Mouse (Mus musculus) intestine, postnatal 0 days (tissue): ENCODE data around the gene 9930021J03Rik. TPM values are rescaled to one million over a fixed set of nuclear protein-coding genes. Genes with fewer than 3 reads are reported as not detected.

Experiments
- ATAC-seq: fragments of 200-750 bp; cut with Nextera tagmentation; 2 replicates; pipeline ENCODE4 v1.8.0; 2017; ENCODE audit warnings: mild to moderate bottlenecking, moderate TSS enrichment, moderate library complexity
- H3K27ac ChIP-seq: fragments of 300-500 bp; sonication (generic); 2 replicates; pipeline ENCODE4 v1.5.1; 2014; ENCODE audit warnings: mild to moderate bottlenecking, low read depth, low read length, moderate library complexity
- H3K27me3 ChIP-seq: fragments of 300-500 bp; sonication (generic); replicated peaks from 2 replicates; pipeline ENCODE4 v1.6.1; 2014; ENCODE audit warnings: low read length, mixed read lengths; ENCODE audit not compliant: control insufficient read depth, insufficient read depth
- H3K36me3 ChIP-seq: fragments of 300-500 bp; sonication (generic); 2 replicates; pipeline ENCODE4 v1.6.1; 2014; ENCODE audit warnings: mild to moderate bottlenecking, moderate library complexity; ENCODE audit not compliant: control insufficient read depth, insufficient read depth
- H3K4me1 ChIP-seq: fragments of 300-500 bp; sonication (generic); replicated peaks from 2 replicates; pipeline ENCODE4 v1.6.1; 2014; ENCODE audit warnings: antibody characterized with exemption, low read length, mixed read lengths; ENCODE audit not compliant: control insufficient read depth, insufficient read depth
- H3K4me2 ChIP-seq: fragments of 300-500 bp; sonication (generic); replicated peaks from 2 replicates; pipeline ENCODE4 v1.6.1; 2014; ENCODE audit warnings: low read depth, mild to moderate bottlenecking, moderate library complexity
- H3K4me3 ChIP-seq: fragments of 300-500 bp; sonication (generic); 2 replicates; pipeline ENCODE4 v1.5.1; 2014; ENCODE audit warnings: low read depth, low read length
- H3K9ac ChIP-seq: fragments of 300-500 bp; sonication (generic); 2 replicates; pipeline ENCODE4 v1.6.1; 2014; ENCODE audit warnings: mild to moderate bottlenecking, low read depth, low read length
- H3K9me3 ChIP-seq: fragments of 300-500 bp; sonication (generic); 2 replicates; pipeline ENCODE4 v1.6.1; 2016; ENCODE audit warnings: mixed run types; ENCODE audit not compliant: control insufficient read depth
- CTCF ChIP-seq: sonication (generic); IDR thresholded peaks from 2 replicates; pipeline ENCODE4 v1.5.1; 2016; ENCODE audit warnings: low read depth, mild to moderate bottlenecking, control low read depth, antibody characterized with exemption, moderate library complexity
- WGBS: fragments of 180-500 bp; shearing (Covaris S2); extraction: QIAGEN DNeasy Blood & Tissue Kit; methylation state at CpG from one replicate; pipeline ENCODE4 v1.1.7; 2014; 5-methylcytosine and 5-hydroxymethylcytosine counted together
- polyA plus RNA-seq: library from polyadenylated mRNA; unstranded; fragments of >200 nt; fragmentation: Nextera tagmentation; extraction: Ambion mirVana; gene quantifications from 2 replicates; pipeline ENCODE4 v1.2.1, GENCODE M21; 2015

Gene 9930021J03Rik
- polyA plus RNA-seq, 1 experiment from 2014 or later: 3.4 TPM

DNA sequence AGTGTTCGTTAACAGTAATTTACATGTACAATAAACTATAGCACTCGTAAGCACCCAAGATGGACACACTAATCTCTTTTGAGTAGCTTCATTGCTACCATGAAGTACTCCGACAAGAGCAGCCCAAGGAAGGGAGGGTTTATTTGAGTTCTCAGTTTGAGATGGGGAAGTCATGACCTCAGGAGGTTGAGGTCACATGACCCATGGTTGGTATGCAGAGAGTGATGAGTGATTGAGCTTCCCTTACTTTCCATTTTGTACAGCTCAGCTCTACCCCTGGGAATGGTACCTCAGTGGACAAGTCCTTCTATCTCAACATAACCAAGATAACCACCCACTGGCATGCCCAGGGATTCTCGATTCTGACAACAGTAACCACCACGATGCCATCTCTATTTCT, 22.8 kb upstream of the 9930021J03Rik start:
- no peak overlapping the region for H3K27ac ChIP-seq
- H3K9ac ChIP-seq: no peak overlapping the region
- H3K36me3 ChIP-seq: no peaks in the 10 kb centered on the region
- no peak for ATAC-seq
- no peaks in the 10 kb centered on the region for H3K4me1 ChIP-seq
- WGBS: 81% methylated on average over 5 of the region's 5 CpGs
- TF ChIP-seq CTCF: no peak
- no peaks in the 10 kb centered on the region for H3K9me3 ChIP-seq
- no peak overlapping the region for H3K4me3 ChIP-seq
- H3K4me2 ChIP-seq: no peak overlapping the region
- H3K27me3 ChIP-seq: no peaks in the 10 kb centered on the region

DNA sequence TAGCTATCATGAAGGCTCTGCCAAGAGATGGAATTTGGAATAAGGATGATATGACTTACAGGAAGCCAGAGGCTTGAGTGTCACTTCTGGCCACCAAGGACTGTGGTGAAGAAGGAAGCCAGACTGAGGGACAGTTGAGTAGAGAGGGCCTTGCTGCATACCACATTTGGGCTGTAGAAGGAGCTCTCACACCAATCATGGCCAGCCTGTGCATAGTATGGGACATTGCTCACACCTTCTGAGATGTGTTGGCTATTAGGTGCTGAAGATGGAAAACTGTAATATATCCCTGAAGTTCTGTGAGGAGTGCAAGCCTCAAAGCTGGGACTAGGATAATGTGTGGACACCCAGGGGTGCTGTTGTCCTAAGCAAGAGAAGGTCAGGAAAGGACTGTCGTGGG, 20.9 kb upstream of the 9930021J03Rik start:
- Histone ChIP-seq H3K4me3 (no peak overlapping the region), H3K4me2 (no peak overlapping the region), H3K36me3 (no peaks in the 10 kb centered on the region), H3K9me3 (no peaks in the 10 kb centered on the region), H3K27me3 (no peaks in the 10 kb centered on the region), H3K4me1 (no peaks in the 10 kb centered on the region), H3K9ac (no peak overlapping the region), H3K27ac (no peak overlapping the region)
- TF ChIP-seq CTCF: peak; percentile 87
- ATAC-seq: no peak
- 83% methylated on average over 1 of the region's 1 CpGs for WGBS

GRCm38 (mm10) chr19:29825003-29825402, 19.2 kb upstream of the 9930021J03Rik start:
- no peak for ATAC-seq
- no peak for TF ChIP-seq CTCF

GRCm38 (mm10) chr19:29824034-29824700, 18.4 kb upstream of the 9930021J03Rik start:
- WGBS: 55% methylated on average over 6 of the region's 6 CpGs

More at GRCm38 (mm10) chr19:29825003-29825402, 19.2 kb upstream of the 9930021J03Rik start:
- Histone ChIP-seq H3K4me3 (no peak overlapping the region), H3K27ac (no peak overlapping the region), H3K9ac (no peak overlapping the region), H3K27me3 (no peaks in the 10 kb centered on the region), H3K4me2 (no peak overlapping the region), H3K4me1 (no peaks in the 10 kb centered on the region), H3K9me3 (no peaks in the 10 kb centered on the region), H3K36me3 (no peaks in the 10 kb centered on the region)
- WGBS: 34% methylated on average over 2 of the region's 2 CpGs

DNA sequence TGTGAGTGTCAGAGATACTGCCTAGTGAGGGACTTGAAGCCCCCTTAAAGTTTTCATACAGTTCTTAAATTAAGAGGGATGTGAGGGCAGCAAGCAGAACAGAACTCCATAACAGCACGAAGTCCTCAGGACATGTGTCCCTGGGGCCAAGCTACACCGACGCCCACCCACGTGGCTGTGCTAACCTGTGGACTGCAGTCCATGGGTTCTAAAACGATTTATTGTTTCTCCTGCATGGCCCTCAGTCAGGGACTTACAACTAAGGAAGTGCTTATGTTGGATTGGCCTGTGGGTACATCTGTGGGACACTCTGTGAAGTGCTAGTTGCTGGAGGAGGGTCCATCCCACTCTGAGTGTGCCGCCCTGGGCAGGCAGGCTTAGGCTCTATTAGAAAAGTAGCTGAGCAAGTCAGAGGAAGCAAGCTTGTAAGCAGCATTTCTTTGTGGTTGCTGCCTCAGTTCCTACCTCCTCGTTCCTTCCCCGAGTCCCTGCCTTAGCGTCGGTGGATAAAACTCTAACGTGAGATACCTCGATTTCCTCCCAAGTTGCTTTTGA, 17.7 kb upstream of the 9930021J03Rik start:
- Histone ChIP-seq H3K9ac (no peak overlapping the region), H3K4me1 (no peaks in the 10 kb centered on the region), H3K27me3 (no peaks in the 10 kb centered on the region), H3K27ac (no peak overlapping the region), H3K4me2 (no peak overlapping the region), H3K4me3 (no peak overlapping the region), H3K9me3 (no peaks in the 10 kb centered on the region), H3K36me3 (no peaks in the 10 kb centered on the region)
- no peak for TF ChIP-seq CTCF
- 55% methylated on average over 12 of the region's 12 CpGs for WGBS
- peak; percentile 81 for ATAC-seq

More at GRCm38 (mm10) chr19:29824034-29824700, 18.4 kb upstream of the 9930021J03Rik start:
- Histone ChIP-seq H3K27me3 (no peaks in the 10 kb centered on the region), H3K27ac (no peak overlapping the region), H3K36me3 (no peaks in the 10 kb centered on the region), H3K4me3 (no peak overlapping the region), H3K9ac (no peak overlapping the region), H3K9me3 (no peaks in the 10 kb centered on the region), H3K4me2 (no peak overlapping the region), H3K4me1 (no peaks in the 10 kb centered on the region)
- peak; percentile 90 for TF ChIP-seq CTCF
- ATAC-seq: peak; percentile 53; the same call in 1 of the 2 replicates

GRCm38 (mm10) chr19:29820966-29821365, 15.2 kb upstream of the 9930021J03Rik start:
- no peak overlapping the region for H3K27ac ChIP-seq
- H3K9me3 ChIP-seq: no peaks in the 10 kb centered on the region
- H3K27me3 ChIP-seq: no peaks in the 10 kb centered on the region
- 0 out of 2 replicates have a peak, but pooled peaks have one; percentile 42 for ATAC-seq
- no peaks in the 10 kb centered on the region for H3K4me1 ChIP-seq
- H3K9ac ChIP-seq: no peak overlapping the region
- H3K4me2 ChIP-seq: no peak overlapping the region
- H3K4me3 ChIP-seq: no peak overlapping the region
- H3K36me3 ChIP-seq: no peaks in the 10 kb centered on the region
- TF ChIP-seq CTCF: peak; percentile 78
